Mouse (Mus musculus) heart, postnatal 0 days (tissue): ENCODE measurements at regions not wholly inside any gene's neighbourhood (a gene's known extent, or its start where the extent isn't known, plus 50 kb on each side); places are given as distances from the start of the nearest gene placed in this dataset.

Experiments
- CTCF ChIP-seq: IDR thresholded peaks from 2 replicates; pipeline ENCODE4 v1.5.1; 2016; ENCODE audit warnings: antibody characterized with exemption, control low read depth, low read depth
- EP300 ChIP-seq: IDR thresholded peaks from 2 replicates; pipeline ENCODE4 v1.6.1; 2016; ENCODE audit warnings: antibody characterized with exemption, low read depth

DNA sequence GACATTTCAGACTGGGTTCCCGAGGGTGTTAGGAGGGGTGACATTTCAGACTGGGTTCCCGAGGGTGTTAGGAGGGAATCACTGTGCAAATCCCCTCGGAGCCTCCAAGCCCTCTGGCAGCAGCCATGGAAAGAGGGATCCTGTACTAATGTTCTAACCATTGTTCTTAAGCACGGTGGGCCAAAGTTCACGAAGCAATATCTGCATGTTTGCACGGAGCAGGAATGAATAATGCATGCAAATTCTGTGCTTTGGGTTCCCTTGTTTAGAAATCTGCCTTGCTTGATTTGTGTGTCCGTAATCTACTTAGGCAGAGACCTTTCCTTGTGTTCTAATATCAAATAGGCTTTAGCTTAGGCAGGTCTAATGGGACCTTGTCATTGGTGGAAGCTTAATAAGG, 55.9 kb upstream of the Zfp280d start:
- TF ChIP-seq CTCF (no peak), EP300 (no peak)
